Mouse (Mus musculus) intestine, embryonic 16.5 days (tissue): Measurements from ENCODE around the gene Pcbd1. TPM values are rescaled to one million over a fixed set of nuclear protein-coding genes. Genes with fewer than 3 reads are reported as not detected.

Experiments used
- ATAC-seq: fragments of 200-750 bp; cut with Nextera tagmentation; 2 replicates; pipeline ENCODE4 v1.8.0; 2017; ENCODE audit warnings: moderate TSS enrichment, moderate library complexity
- H3K27ac ChIP-seq: fragments of 300-500 bp; sonication (generic); 2 replicates; pipeline ENCODE4 v1.5.1; 2014; ENCODE audit warnings: mild to moderate bottlenecking, low read length
- H3K27me3 ChIP-seq: fragments of 300-500 bp; sonication (generic); replicated peaks from 2 replicates; pipeline ENCODE4 v1.6.1; 2014; ENCODE audit warnings: low read length, control low read depth, mixed read lengths; ENCODE audit not compliant: control insufficient read depth, insufficient read depth
- H3K36me3 ChIP-seq: fragments of 300-500 bp; sonication (generic); 2 replicates; pipeline ENCODE4 v1.6.1; 2014; ENCODE audit warnings: low read length, control low read depth; ENCODE audit not compliant: control insufficient read depth, insufficient read depth
- H3K4me1 ChIP-seq: fragments of 300-500 bp; sonication (generic); 2 replicates; pipeline ENCODE4 v1.6.1; 2014; ENCODE audit warnings: low read length, control low read depth, mixed read lengths; ENCODE audit not compliant: control insufficient read depth, insufficient read depth
- H3K4me2 ChIP-seq: fragments of 300-500 bp; sonication (generic); 2 replicates; pipeline ENCODE4 v1.6.1; 2014; ENCODE audit warnings: low read depth, low read length, control low read depth
- H3K4me3 ChIP-seq: fragments of 300-500 bp; sonication (generic); 2 replicates; pipeline ENCODE4 v1.5.1; 2014; ENCODE audit warnings: mild to moderate bottlenecking, low read length
- H3K9ac ChIP-seq: fragments of 300-500 bp; sonication (generic); 2 replicates; pipeline ENCODE4 v1.6.1; 2014; ENCODE audit warnings: low read depth, low read length
- H3K9me3 ChIP-seq: fragments of 300-500 bp; sonication (generic); 2 replicates; pipeline ENCODE4 v1.6.1; 2016; ENCODE audit warnings: low read length, control low read depth; ENCODE audit not compliant: control insufficient read depth
- WGBS: fragments of 180-500 bp; shearing (Covaris S2); extraction: QIAGEN DNeasy Blood & Tissue Kit; methylation state at CpG from one replicate; pipeline ENCODE4 v1.1.7; 2014; 5-methylcytosine and 5-hydroxymethylcytosine counted together
- polyA plus RNA-seq: library from polyadenylated mRNA; unstranded; fragments of >200 nt; fragmentation: Nextera tagmentation; extraction: Ambion mirVana; gene quantifications from 2 replicates; pipeline ENCODE4 v1.2.1, GENCODE M21; 2015

The Pcbd1 gene
- polyA plus RNA-seq, 1 experiment from 2014 or later: 246 TPM

DNA sequence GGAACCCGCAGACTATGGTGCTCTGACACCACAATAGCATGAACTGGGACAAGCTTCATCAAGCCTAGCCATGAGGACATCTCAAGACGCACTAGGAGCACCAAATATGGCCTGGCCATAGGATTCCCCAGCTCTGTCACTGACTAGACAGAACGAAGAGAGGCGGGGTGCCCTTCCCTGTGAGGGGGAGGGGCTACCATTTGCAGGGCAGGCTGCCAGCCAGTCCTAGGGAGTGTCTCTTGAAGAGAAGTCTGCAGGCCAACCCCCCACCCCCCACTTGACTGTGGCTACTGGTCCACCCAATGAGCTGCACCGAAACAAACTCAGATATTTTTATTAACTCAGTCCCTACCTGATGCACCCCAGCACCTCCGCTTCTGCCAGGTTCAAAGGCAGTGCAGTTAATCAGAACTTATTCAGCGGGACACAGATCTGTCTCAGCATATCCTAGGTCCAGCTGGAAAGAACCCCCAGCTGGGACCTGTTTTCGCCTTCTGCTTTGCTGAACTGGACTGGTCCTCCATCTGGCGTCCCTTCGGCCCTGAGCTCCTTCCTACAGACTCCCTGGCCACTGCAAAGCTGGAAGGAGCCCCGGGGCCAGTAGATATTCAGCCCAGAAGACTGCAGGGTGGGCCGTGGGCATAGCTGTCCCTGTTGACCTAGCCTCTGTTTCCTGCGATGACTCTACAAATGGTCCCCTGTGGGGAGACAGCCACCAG is 23.7 kb upstream of the Pcbd1 start:
- Histone ChIP-seq H3K36me3 (no peaks in the 10 kb centered on the region), H3K9me3 (no peaks in the 10 kb centered on the region), H3K27ac (no peak overlapping the region), H3K4me1 (peaks cover 13% of the 10 kb centered on the region), H3K4me3 (no peak overlapping the region), H3K9ac (no peak overlapping the region), H3K27me3 (no peaks in the 10 kb centered on the region), H3K4me2 (no peak overlapping the region)
- WGBS: 53% methylated on average over 13 of the region's 13 CpGs
- peak; percentile 43 for ATAC-seq

DNA sequence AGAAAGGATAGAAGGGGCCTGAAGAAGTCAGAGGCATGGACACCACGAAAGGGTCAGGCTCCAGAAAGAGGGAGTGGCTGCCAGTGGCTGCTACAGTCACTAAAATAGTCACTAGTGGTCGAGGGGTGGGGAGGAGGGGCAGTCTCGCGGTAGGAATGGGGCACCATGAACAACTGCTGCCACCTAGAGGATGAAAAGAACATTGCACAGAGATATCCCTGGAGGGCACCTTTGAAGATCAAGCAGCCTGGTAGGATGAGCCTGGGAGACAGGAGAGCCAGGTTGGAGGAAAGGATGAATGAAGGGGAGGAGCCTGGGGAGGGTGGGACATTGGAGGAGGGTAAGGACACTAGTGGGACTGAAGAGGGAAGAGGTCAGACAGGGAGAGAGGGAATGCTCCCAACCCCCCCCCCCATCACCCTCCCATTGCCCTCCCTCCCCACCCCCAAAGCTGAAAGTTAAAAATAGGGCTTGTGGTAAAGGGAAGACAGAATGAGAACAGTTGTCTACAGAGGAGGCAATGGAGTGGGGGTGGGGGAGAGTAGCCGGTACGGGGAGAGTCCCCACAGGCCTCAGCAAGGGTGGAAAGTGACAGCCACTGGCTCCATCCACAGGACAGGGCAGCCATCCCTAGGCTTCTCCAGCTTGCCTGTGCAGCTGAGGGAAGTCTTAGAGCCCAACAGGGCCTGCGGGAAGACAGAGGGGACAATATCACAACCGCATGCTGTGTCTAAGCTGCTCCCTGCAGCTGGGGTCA is 20.5 kb upstream of the Pcbd1 start:
- H3K9ac ChIP-seq: peak overlapping the region; percentile 42; the same call in 1 of the 2 replicates
- no peaks in the 10 kb centered on the region for H3K36me3 ChIP-seq
- peak overlapping the region; percentile 15; the same call in 1 of the 2 replicates for H3K27ac ChIP-seq
- no peaks in the 10 kb centered on the region for H3K27me3 ChIP-seq
- peak overlapping the region; percentile 24; the same call in 1 of the 2 replicates for H3K4me2 ChIP-seq
- no peak overlapping the region for H3K4me3 ChIP-seq
- peaks cover 13% of the 10 kb centered on the region for H3K4me1 ChIP-seq
- 13% methylated on average over 8 of the region's 8 CpGs for WGBS
- peak; percentile 54; the same call in 1 of the 2 replicates for ATAC-seq
- no peaks in the 10 kb centered on the region for H3K9me3 ChIP-seq

DNA sequence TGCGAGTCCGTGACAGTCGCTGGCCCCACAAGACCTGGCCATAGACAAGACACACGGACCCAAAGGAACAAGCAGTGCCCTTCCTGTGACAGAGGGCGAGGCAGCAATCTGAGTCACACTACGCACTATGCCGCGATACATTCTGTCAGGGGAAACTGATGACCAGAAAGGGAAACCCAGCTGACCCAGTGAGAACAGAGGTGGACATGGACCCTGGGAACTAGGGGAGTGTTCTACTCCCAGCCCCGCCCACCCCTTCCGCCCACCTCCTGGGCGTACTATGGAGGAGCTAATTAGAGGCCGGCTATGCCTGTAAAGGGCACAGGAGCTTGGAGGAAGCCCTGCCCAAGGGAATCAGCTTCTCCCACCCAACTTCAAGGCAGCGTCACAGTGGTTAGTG is 19.9 kb upstream of the Pcbd1 start:
- Histone ChIP-seq H3K27me3 (no peaks in the 10 kb centered on the region), H3K4me1 (peaks cover 13% of the 10 kb centered on the region), H3K27ac (no peak overlapping the region), H3K36me3 (no peaks in the 10 kb centered on the region), H3K4me2 (peak overlapping the region; percentile 24; the same call in 1 of the 2 replicates), H3K9me3 (no peaks in the 10 kb centered on the region), H3K9ac (peak overlapping the region; percentile 42; the same call in 1 of the 2 replicates), H3K4me3 (peak overlapping the region; percentile 4; the same call in 1 of the 2 replicates)
- 24% methylated on average over 13 of the region's 13 CpGs for WGBS
- ATAC-seq: 0 out of 2 replicates have a peak, but pooled peaks have one; percentile 27

DNA sequence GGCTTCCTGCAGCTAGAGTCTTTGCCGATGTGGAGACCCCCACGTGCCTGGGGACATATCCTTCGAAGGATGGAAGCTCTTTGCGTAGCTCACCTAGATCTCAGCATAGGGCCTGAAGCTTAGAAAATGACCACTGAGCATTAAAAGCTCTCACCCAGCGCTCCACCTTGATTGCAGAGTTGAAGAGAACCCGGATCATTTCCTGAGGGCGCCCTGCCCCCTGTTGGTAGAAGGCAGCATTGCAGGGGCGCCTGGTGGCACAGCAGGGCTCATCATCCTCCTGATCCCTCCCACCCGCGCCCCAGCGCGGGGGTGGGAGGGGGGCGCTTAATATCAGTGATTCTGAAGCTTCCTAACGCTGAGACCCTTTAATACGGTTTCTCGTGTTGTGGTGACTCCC is 16.8 kb upstream of the Pcbd1 start:
- Histone ChIP-seq H3K4me1 (peaks cover 3% of the 10 kb centered on the region), H3K4me3 (no peak overlapping the region), H3K27ac (no peak overlapping the region), H3K27me3 (no peaks in the 10 kb centered on the region), H3K36me3 (no peaks in the 10 kb centered on the region), H3K4me2 (no peak overlapping the region), H3K9ac (no peak overlapping the region), H3K9me3 (no peaks in the 10 kb centered on the region)
- no peak for ATAC-seq
- 11% methylated on average over 16 of the region's 16 CpGs for WGBS

DNA sequence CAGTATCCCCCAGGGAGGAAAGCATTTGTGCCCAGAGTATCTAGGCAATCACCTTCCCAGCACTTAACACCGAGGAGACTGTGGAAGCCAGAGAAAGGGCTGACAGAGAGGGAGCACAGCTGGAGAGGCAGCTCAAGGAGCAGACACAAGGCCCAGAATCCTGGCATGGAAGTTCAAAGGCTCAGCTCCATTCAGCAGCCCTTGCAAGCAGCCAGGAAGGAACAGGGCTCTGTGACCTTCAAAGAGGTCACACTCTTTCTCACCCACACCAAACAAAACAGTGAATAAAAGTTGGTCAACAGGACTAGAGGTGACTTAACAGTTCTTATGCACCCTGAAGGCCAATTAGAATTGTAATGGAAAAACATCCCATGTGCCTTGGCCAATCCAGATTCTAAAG is 14.5 kb upstream of the Pcbd1 start:
- ATAC-seq: no peak
- no peak overlapping the region for H3K4me2 ChIP-seq
- no peaks in the 10 kb centered on the region for H3K27me3 ChIP-seq
- no peak overlapping the region for H3K27ac ChIP-seq
- H3K9ac ChIP-seq: no peak overlapping the region
- no peaks in the 10 kb centered on the region for H3K9me3 ChIP-seq
- H3K4me3 ChIP-seq: no peak overlapping the region
- no peaks in the 10 kb centered on the region for H3K4me1 ChIP-seq
- H3K36me3 ChIP-seq: no peaks in the 10 kb centered on the region
- 9% methylated on average over 1 of the region's 1 CpGs for WGBS

DNA sequence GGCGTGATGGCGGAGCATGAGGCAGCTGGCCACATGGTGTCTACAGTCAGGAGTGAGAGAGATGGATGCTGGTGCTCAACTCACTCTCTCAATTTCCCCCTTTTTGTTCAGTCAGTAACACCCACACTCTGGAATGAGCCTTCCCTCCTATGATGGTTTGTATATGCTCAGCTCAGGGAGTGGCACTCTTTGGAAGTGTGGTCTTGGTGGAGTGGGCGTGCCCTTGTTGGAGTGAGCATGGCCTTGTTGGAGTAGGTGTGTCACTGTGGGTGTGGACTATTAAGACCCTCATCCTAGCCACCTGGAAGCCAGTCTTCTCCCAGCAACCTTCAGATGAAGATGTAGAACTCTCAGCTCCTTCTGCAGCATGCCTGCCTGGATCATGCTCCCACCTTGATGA is 13.5 kb upstream of the Pcbd1 start:
- 91% methylated on average over 3 of the region's 3 CpGs for WGBS
- Histone ChIP-seq H3K9me3 (no peaks in the 10 kb centered on the region), H3K36me3 (no peaks in the 10 kb centered on the region), H3K4me3 (no peak overlapping the region), H3K4me1 (peaks cover 3% of the 10 kb centered on the region; the same call in 1 of the 2 replicates), H3K9ac (no peak overlapping the region), H3K27me3 (no peaks in the 10 kb centered on the region), H3K27ac (no peak overlapping the region), H3K4me2 (no peak overlapping the region)
- no peak for ATAC-seq

DNA sequence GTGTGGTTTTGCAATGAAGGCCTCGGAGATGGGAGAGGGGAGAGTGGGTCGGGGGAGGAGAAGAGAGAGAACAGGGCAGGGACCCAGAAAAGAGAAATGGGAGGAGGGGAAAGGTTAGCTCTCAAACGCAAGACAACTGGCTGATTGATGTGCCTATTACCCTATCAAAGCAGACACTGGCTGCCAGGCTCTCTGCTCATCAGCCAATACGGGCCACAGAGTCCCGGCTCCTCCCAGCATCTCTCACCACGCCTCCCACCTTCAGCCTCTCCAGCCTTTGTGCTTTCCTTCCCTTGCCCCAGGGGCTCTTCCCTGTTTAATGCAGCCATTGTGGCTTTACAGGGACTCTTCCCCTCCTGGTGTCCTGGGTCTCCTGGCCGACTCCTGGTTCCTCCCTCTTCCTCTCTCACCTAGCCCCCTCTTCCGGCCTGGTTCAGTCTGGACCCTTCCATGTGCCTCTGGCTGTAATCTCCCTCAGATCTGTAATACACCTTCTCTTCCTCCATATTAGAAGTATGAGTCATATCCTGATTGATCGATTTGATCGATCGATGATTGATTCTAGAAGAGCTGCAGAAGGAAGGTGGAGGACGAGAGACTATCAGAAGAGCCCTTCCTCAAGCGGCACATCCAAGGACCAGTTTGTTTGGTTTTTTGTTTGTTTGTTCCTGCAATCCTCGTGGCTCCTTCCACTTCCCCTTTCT is 8.8 kb upstream of the Pcbd1 start:
- H3K4me3 ChIP-seq: no peak overlapping the region
- H3K9ac ChIP-seq: peak overlapping the region; percentile 46; the same call in 1 of the 2 replicates
- no peaks in the 10 kb centered on the region for H3K9me3 ChIP-seq
- peaks cover 5% of the 10 kb centered on the region; the same call in 1 of the 2 replicates for H3K4me1 ChIP-seq
- ATAC-seq: peak; percentile 90
- no peaks in the 10 kb centered on the region for H3K36me3 ChIP-seq
- H3K27ac ChIP-seq: no peak overlapping the region
- no peaks in the 10 kb centered on the region for H3K27me3 ChIP-seq
- H3K4me2 ChIP-seq: peak overlapping the region; percentile 32
- WGBS: 43% methylated on average over 14 of the region's 14 CpGs

DNA sequence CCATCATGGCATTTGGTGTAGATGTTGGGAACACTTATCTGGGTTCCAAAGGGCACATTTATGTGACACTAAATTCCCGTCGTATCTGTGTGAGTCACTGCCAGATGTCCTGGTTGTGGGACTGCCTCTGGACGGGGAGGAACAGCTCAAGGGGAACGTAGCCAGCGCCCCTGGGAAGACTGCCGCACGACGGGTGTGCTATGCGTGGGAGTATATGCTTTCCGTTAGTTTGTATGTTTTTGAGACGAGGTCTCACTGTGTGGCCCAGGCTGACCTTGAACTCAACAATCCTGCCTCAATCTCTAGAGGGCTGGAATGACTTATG is 8.2 kb upstream of the Pcbd1 start:
- Histone ChIP-seq H3K9me3 (no peaks in the 10 kb centered on the region), H3K36me3 (no peaks in the 10 kb centered on the region), H3K27ac (no peak overlapping the region), H3K4me3 (no peak overlapping the region), H3K27me3 (no peaks in the 10 kb centered on the region), H3K4me1 (peaks cover 5% of the 10 kb centered on the region; the same call in 1 of the 2 replicates), H3K9ac (peak overlapping the region; percentile 46; the same call in 1 of the 2 replicates), H3K4me2 (peak overlapping the region; percentile 32)
- 50% methylated on average over 11 of the region's 11 CpGs for WGBS
- ATAC-seq: peak; percentile 81

DNA sequence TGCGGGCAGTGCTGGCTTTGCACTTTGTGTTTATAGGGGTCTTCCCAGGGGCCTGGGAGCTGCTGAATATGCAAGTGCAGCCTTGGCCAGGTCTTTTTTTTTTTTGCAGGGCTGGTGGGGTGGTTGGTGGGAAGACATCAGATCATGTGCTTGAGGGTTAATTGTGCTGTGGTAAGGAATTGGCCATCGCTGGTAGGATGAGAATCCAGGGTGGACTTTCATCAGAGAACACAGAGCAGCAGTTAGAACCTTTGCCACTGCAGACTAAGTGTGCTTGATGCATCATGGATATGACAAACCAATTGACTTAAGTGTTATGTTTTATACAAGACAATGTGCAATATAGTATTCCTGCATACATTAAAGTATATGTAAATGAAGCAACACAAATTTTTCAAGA is 3.8 kb upstream of the Pcbd1 start:
- no peak overlapping the region for H3K4me3 ChIP-seq
- no peak overlapping the region for H3K9ac ChIP-seq
- no peaks in the 10 kb centered on the region for H3K36me3 ChIP-seq
- peaks cover 14% of the 10 kb centered on the region for H3K4me1 ChIP-seq
- no peak for ATAC-seq
- WGBS: 80% methylated on average over 2 of the region's 2 CpGs
- no peak overlapping the region for H3K4me2 ChIP-seq
- no peaks in the 10 kb centered on the region for H3K9me3 ChIP-seq
- no peak overlapping the region for H3K27ac ChIP-seq
- H3K27me3 ChIP-seq: no peaks in the 10 kb centered on the region
